Mouse (Mus musculus): Measurements from ENCODE around the gene Cd22. TPM values are rescaled to one million over a fixed set of nuclear protein-coding genes. Genes with fewer than 3 reads are reported as not detected.

The Cd22 gene
- total and polyA plus RNA-seq, 3 experiments = 42.3 to 180 (median 90.6) TPM

GRCm38 (mm10) chr7:30823675-30824074, 56.5 kb downstream of the Cd22 start, which contains the start of gene Ffar2:
Gene Ffar2 (minus strand): TSS chr7:30823775.
- Histone ChIP-seq H3K4me2 (ENCODE audit: insufficient read depth, low read depth, poor library complexity, severe bottlenecking) (no peak within 1 kb of the TSS), H3K9me3 (replicated peaks; ENCODE audit: low read length) (peaks cover 6% of the 10 kb centered on the region), H3K27me3 (replicated peaks) (no peaks in the 10 kb centered on the region), H3K4me1 (ENCODE audit: control insufficient read depth in 1 of 2, insufficient read depth in 2 of 2) (peaks cover 6 to 26% of the 10 kb centered on the region in 2 experiments; a peak in 3 of 4 replicates), H3K27ac (ENCODE audit: insufficient read depth, low read depth) (no peak within 1 kb of the TSS), H3K4me3 (replicated peaks in 1 of 3; ENCODE audit: low read depth in 2 of 3, low read length in 2 of 3, poor library complexity in 1 of 3) (no peak within 1 kb of the TSS), H3K9ac (ENCODE audit: insufficient read depth, low read depth) (no peak within 1 kb of the TSS), H3K79me2 (replicated peaks; ENCODE audit: control insufficient read depth, extremely low read depth, insufficient read depth, poor library complexity, severe bottlenecking) (no peaks in the 10 kb centered on the region), H3K36me3 (replicated peaks in 1 of 2; ENCODE audit: control insufficient read depth in 1 of 2, insufficient read depth in 1 of 2, low read length in 1 of 2) (no peaks in the 10 kb centered on the region)
- no peak for DNase-seq (ENCODE audit: extremely low read depth)
- TF ChIP-seq JUND (conservative IDR thresholded peaks at IDR 0.05; ENCODE audit: low read depth, low read length) (no peak), KAT2A (IDR thresholded peaks at IDR 0.05; ENCODE audit: insufficient replicate concordance, low read length) (no peak), POLR2AphosphoS2 (IDR thresholded peaks at IDR 0.05; ENCODE audit: low read depth, low read length) (no peak), MYC (IDR thresholded peaks at IDR 0.05; ENCODE audit: low read depth, low read length) (no peak), GABPA (IDR thresholded peaks at IDR 0.05; ENCODE audit: insufficient replicate concordance, low read depth, low read length) (no peak), UBTF (IDR thresholded peaks at IDR 0.05; ENCODE audit: low read depth, low read length) (no peak), CHD2 (IDR thresholded peaks at IDR 0.05; ENCODE audit: low read length) (no peak), PAX5 (IDR thresholded peaks at IDR 0.05; ENCODE audit: low read length) (no peak), MAZ (IDR thresholded peaks at IDR 0.05; ENCODE audit: low read depth, low read length) (no peak), CHD1 (IDR thresholded peaks at IDR 0.05; ENCODE audit: low read depth, low read length) (no peak), TCF12 (IDR thresholded peaks at IDR 0.05; ENCODE audit: low read depth, low read length) (no peak), JUN (IDR thresholded peaks at IDR 0.05; ENCODE audit: insufficient read depth, low read depth, low read length) (no peak), ZMIZ1 (IDR thresholded peaks at IDR 0.05; ENCODE audit: low read depth, low read length) (no peak), IRF4 (IDR thresholded peaks at IDR 0.05; ENCODE audit: low read depth, low read length) (no peak), SMC3 (IDR thresholded peaks at IDR 0.05; ENCODE audit: low read depth, low read length) (no peak)
- dilution Hi-C loops (cut with MboI; ENCODE audit: extremely low pct_ligation_motif_present, extremely low pct_unique_long_range_greater_than_20kb, low sequenced_read_pairs) (no loop called here), in situ Hi-C loops (cut with MboI; ENCODE audit: low pct_ligation_motif_present, low pct_unique_long_range_greater_than_20kb, low sequenced_read_pairs) (no loop called here)

DNA sequence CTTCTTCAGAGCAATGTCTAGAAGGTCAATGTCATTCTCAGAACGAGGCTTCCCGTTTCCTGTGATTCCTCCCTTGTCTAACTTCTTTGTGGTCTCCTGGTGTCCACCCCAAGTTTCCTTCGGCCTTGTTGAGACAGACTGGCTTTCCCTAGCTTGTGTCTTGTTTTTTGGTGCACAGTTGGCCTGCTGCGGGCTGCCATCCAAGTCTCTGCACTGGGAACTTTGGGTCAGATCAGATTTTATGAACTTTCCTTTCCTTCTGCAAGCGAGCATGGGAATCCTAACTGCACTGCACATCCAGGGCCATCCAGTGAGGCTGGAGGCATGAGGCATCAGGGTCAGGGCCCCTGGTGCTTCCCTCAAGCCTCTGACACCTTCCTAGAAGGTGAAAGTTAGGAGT, 58.6 kb downstream of the Cd22 start:
- TF ChIP-seq KAT2A (IDR thresholded peaks at IDR 0.05; ENCODE audit: insufficient replicate concordance, low read length) = no peak
- TF ChIP-seq TCF12 (IDR thresholded peaks at IDR 0.05; ENCODE audit: low read depth, low read length) = no peak
- TF ChIP-seq JUND (conservative IDR thresholded peaks at IDR 0.05; ENCODE audit: low read depth, low read length) = no peak
- TF ChIP-seq POLR2A (IDR thresholded peaks at IDR 0.05; ENCODE audit: low read depth, low read length) = no peak
- TF ChIP-seq IRF4 (IDR thresholded peaks at IDR 0.05; ENCODE audit: low read depth, low read length) = no peak
- no peak for TF ChIP-seq MXI1 (IDR thresholded peaks at IDR 0.05; ENCODE audit: low read depth, low read length)
- no peak for TF ChIP-seq MYC (IDR thresholded peaks at IDR 0.05; ENCODE audit: low read depth, low read length)
- TF ChIP-seq MEF2A (IDR thresholded peaks at IDR 0.05; ENCODE audit: borderline replicate concordance, low read depth, low read length) = no peak
- TF ChIP-seq CTCF (conservative IDR thresholded peaks at IDR 0.05 in 1 of 2, IDR thresholded peaks at IDR 0.05 in 1 of 2; ENCODE audit: low read depth in 2 of 2, low read length in 2 of 2) = no peak
- no peak for TF ChIP-seq MAFK (IDR thresholded peaks at IDR 0.05; ENCODE audit: insufficient replicate concordance, low read length)
- TF ChIP-seq GABPA (IDR thresholded peaks at IDR 0.05; ENCODE audit: insufficient replicate concordance, low read depth, low read length) = no peak
- no peak for TF ChIP-seq POLR2AphosphoS2 (IDR thresholded peaks at IDR 0.05; ENCODE audit: low read depth, low read length)
- no peak for TF ChIP-seq TBP (conservative IDR thresholded peaks at IDR 0.05; ENCODE audit: low read depth, low read length)
- Histone ChIP-seq H3K9ac (ENCODE audit: insufficient read depth, low read depth) (no peak overlapping the region), H3K4me1 (ENCODE audit: control insufficient read depth in 1 of 2, insufficient read depth in 2 of 2) (peaks cover 6 to 26% of the 10 kb centered on the region in 2 experiments; a peak in 3 of 4 replicates), H3K27ac (ENCODE audit: insufficient read depth, low read depth) (no peak overlapping the region), H3K4me2 (ENCODE audit: insufficient read depth, low read depth, poor library complexity, severe bottlenecking) (no peak overlapping the region), H3K27me3 (replicated peaks) (no peaks in the 10 kb centered on the region), H3K4me3 (replicated peaks in 1 of 3; ENCODE audit: low read depth in 2 of 3, low read length in 2 of 3, poor library complexity in 1 of 3) (no peak overlapping the region), H3K9me3 (replicated peaks; ENCODE audit: low read length) (no peaks in the 10 kb centered on the region), H3K79me2 (replicated peaks; ENCODE audit: control insufficient read depth, extremely low read depth, insufficient read depth, poor library complexity, severe bottlenecking) (no peaks in the 10 kb centered on the region), H3K36me3 (replicated peaks in 1 of 2; ENCODE audit: control insufficient read depth in 1 of 2, insufficient read depth in 1 of 2, low read length in 1 of 2) (no peaks in the 10 kb centered on the region)
- dilution Hi-C loops (cut with MboI; ENCODE audit: extremely low pct_ligation_motif_present, extremely low pct_unique_long_range_greater_than_20kb, low sequenced_read_pairs) = no loop called here
- DNase-seq (ENCODE audit: extremely low read depth) = no peak
- in situ Hi-C loops (cut with MboI; ENCODE audit: low pct_ligation_motif_present, low pct_unique_long_range_greater_than_20kb, low sequenced_read_pairs) = no loop called here

All from CH12.LX (cell line).